Mouse (Mus musculus) ES-Bruce4 (cell line): ENCODE data around the gene Gpc6.

Source experiments
- CTCF ChIP-seq: IDR thresholded peaks from one replicate; pipeline ENCODE4 v1.8.1; 2011; ENCODE audit warnings: low read depth, low read length
- EP300 ChIP-seq: IDR thresholded peaks from 2 replicates; pipeline ENCODE4 v1.6.1; 2011; ENCODE audit warnings: low read depth, low read length; ENCODE audit not compliant: insufficient read depth
- POLR2A ChIP-seq: IDR thresholded peaks from one replicate; pipeline ENCODE4 v1.8.1; 2011; ENCODE audit warnings: low read length; ENCODE audit not compliant: insufficient read depth

DNA sequence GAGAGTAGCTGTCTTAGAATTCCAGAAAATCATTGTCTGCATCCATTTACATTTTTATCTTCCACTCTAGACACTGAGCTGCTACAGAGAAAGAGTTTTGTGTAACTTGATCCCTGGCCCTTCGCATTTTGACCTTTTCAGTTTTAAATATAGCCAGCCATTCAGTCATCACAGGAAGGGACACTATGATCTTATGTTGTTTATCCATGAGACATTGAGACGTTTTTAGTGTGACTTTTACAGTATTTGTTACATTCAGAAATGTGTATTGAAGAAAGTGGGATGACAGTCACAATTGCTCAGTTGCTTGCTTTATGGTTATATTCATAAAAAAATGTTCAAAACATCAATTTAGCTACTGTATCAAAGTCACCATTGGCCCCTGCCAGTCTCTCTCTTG, 130.0 kb downstream of the Gpc6 start:
- TF ChIP-seq CTCF = no peak
- no peak for TF ChIP-seq POLR2A
- no peak for TF ChIP-seq EP300
